Mouse (Mus musculus): ENCODE measurements around the gene Itprid2.

Gene Itprid2

DNA sequence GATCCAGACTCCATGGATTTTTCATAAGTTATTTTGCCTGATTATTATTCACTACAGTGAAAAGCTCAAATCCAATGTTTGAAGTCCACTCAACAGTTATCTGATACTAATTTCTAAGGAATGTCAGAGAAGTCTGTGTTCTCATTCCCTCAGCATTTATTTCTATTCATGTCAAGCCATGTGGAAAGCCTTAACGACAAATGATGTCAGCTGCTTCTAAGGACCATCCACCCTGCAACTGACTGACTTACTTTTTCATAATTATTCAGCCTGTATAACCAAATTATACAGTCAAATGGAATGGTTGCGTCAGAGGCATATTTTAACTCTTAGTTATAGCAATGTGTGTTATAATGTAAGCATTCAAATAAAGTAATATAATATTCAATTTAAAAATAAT is 80.8 kb downstream of the Itprid2 start:
- DNase-seq: no peak

DNA sequence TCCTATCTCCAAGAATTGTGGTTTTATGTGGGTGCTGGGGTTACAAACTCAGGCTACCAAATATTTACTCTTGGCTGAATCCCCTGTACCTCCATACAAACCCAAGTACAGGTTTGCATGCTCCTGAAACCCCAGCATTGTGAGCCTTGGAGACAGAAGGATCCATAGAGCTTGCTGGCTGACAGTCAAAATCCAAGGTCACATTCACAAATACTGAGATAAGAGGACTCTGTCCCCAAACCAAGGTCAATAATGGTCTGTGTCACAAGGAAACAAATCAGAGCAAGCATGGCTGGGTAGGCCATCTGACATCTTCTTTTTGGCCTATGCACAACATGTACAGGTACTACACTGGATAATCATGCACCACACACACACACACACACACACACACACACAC is 82.7 kb downstream of the Itprid2 start:
- no peak for DNase-seq

- no peak for DNase-seq
Observed at GRCm38 (mm10) chr2:79722415-79722814, 87.3 kb downstream of the Itprid2 start.

Measured in lung, postnatal 36 days (tissue).